Mouse (Mus musculus): ENCODE measurements around the gene Oit1. TPM values are rescaled to one million over a fixed set of nuclear protein-coding genes. Genes with fewer than 3 reads are reported as not detected.

Gene Oit1
- polyA plus RNA-seq, 2 experiments: 0.02 TPM; not detected in 1

DNA sequence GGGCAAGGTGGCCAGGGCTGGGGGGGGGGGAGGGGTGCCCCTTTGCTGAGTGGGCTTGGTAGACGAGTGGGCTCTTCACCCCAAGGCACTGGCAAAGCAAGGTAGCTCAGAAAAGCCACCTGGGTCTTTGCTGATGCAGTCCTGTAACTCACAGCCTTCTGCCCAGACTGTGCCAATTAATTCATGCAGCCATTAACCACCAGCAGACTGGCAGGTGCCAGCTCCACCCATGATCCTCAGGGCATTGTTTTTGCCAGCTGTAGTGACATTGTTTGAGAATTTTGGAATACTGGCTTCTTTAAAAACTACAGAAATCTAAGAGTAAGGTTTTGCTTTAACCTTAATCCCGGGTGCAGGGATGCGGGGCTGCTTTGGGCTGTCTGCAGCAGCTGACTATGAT lies 58.0 kb downstream of the Oit1 start:
- DNase-seq (ENCODE audit: low read depth in 3 of 3, low spot score in 3 of 3) (no peak), ATAC-seq (ENCODE audit: insufficient read depth) (no peak)
- H3K9ac ChIP-seq (replicated peaks): no peak overlapping the region
- H3K27ac ChIP-seq: no peak overlapping the region
- H3K4me1 ChIP-seq (replicated peaks; ENCODE audit: control insufficient read depth in 2 of 2, insufficient read depth in 2 of 2, low read length in 1 of 2): no peaks in the 10 kb centered on the region
- WGBS (ENCODE audit: insufficient replicate concordance): 58% methylated on average over 3 of the region's 3 CpGs
- no peak overlapping the region for H3K4me3 ChIP-seq (ENCODE audit: insufficient read depth in 1 of 2, low read depth in 2 of 2, low read length in 2 of 2)
- TF ChIP-seq CTCF (IDR thresholded peaks at IDR 0.05; ENCODE audit: low read depth) (no peak), EP300 (IDR thresholded peaks at IDR 0.05; ENCODE audit: low read depth) (no peak)
- no peak overlapping the region for H3K4me2 ChIP-seq (ENCODE audit: low read depth)
- H3K27me3 ChIP-seq (ENCODE audit: control insufficient read depth, insufficient read depth, low read length): peaks cover 23% of the 10 kb centered on the region
- H3K36me3 ChIP-seq (replicated peaks; ENCODE audit: control insufficient read depth, insufficient read depth, low read depth): no peaks in the 10 kb centered on the region
- no peaks in the 10 kb centered on the region for H3K9me3 ChIP-seq (ENCODE audit: control insufficient read depth, low read length)

DNA sequence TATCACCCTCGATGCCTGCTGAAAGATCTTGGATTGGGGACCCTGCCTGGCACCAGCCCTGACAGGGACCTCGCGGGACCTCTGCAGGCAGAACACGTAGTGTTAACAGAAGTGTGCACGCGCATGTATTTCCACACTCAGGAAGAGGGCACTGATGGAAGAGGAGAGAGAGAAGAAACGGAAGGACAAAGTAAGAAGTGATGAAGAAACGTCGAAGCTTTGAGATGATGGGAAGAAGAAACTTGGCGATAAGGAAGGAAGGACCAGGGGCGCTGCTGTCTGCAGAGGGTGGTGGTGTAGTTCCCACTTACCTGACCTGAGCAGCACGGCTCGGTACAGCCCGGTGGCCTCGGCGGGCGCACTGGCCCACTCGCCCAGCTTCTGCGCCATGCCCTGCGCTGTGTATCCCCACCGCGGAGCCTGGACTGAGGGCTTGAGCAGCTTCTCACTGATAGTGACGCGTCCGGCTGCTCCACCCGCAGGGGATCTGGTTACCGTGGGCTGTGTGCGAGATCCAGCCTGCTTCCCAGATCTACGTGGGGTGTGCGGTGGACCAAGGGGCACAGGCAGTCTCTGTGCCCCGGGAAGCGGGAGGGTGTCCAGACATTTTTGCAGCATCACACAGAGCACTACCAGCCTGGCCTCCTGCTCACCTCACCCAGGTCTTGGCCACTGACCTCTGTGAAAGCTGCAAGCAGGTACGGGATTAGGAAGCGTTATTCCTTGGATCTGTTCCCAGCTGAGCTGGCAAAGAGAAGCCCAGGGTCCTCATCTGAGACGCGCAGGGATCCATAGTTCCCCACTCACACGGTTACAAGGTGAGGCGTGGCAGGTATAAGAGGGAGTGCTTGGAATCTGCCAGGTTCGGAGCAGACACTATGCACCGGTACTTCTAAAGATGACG lies 61.1 kb downstream of the Oit1 start, which contains the start of gene Fam107a:
Gene Fam107a, minus strand, starts transcription at position 830 of the 904 bp plus-strand sequence.
- Histone ChIP-seq H3K36me3 (replicated peaks; ENCODE audit: control insufficient read depth, insufficient read depth, low read depth) (no peaks in the 10 kb centered on the region), H3K27me3 (ENCODE audit: control insufficient read depth, insufficient read depth, low read length) (peaks cover 25% of the 10 kb centered on the region), H3K4me3 (ENCODE audit: insufficient read depth in 1 of 2, low read depth in 2 of 2, low read length in 2 of 2) (no peak within 1 kb of the TSS), H3K9me3 (ENCODE audit: control insufficient read depth, low read length) (no peaks in the 10 kb centered on the region), H3K27ac (no peak within 1 kb of the TSS), H3K9ac (replicated peaks) (no peak within 1 kb of the TSS), H3K4me1 (replicated peaks; ENCODE audit: control insufficient read depth in 2 of 2, insufficient read depth in 2 of 2, low read length in 1 of 2) (no peaks in the 10 kb centered on the region), H3K4me2 (ENCODE audit: low read depth) (peak within 1 kb of the TSS; percentile 22; the same call in 1 of the 2 replicates)
- ATAC-seq (ENCODE audit: insufficient read depth): no peak
- no peak for DNase-seq (ENCODE audit: low read depth in 3 of 3, low spot score in 3 of 3)
- TF ChIP-seq CTCF (IDR thresholded peaks at IDR 0.05; ENCODE audit: low read depth) (no peak), EP300 (IDR thresholded peaks at IDR 0.05; ENCODE audit: low read depth) (no peak)
- WGBS (ENCODE audit: insufficient replicate concordance): 10% methylated on average over 41 of the region's 41 CpGs

DNA sequence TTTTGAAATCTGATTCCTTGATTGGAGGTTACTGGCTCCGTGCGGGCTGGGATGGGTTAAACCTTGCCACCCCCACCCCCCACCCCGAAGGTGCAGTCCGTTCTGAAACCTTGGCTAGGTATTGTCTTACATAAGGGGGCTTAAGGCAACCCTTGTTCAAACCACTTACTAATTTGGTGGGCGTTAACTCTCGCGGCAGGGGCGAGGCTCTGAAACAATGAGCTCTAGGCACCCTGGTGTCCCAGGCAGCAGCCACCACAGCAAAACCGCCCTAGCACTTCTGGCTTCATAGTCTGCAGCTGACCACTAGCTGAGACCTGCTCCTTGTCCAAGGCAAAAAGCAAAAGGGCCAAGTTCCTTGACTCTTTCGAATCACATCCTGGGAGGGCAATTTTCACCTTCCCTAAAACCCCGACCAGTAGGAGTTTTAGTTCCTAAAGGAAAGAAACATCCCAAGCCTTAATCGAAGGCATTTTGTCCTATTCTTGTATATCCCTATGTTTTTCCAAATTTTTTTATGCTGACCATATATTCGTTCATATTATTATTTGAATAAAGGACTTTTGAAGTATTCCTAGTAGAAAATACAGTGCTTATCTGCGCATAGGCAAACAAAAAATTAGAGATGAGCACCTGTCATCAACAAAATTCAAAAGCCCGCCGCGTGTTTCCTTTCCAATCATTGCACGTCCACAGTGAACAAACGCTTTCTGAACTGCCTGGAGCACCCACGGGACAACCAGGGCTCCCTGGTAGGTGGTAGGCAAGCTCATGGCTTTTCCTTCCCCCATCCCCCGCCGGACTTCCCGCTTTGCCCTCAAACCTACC lies 62.0 kb downstream of the Oit1 start:
- ATAC-seq (ENCODE audit: insufficient read depth): no peak
- H3K36me3 ChIP-seq (replicated peaks; ENCODE audit: control insufficient read depth, insufficient read depth, low read depth): no peaks in the 10 kb centered on the region
- H3K9ac ChIP-seq (replicated peaks): no peak overlapping the region
- 4% methylated on average over 23 of the region's 23 CpGs for WGBS (ENCODE audit: insufficient replicate concordance)
- H3K4me1 ChIP-seq (replicated peaks; ENCODE audit: control insufficient read depth in 2 of 2, insufficient read depth in 2 of 2, low read length in 1 of 2): no peaks in the 10 kb centered on the region
- peak overlapping the region; percentile 22; the same call in 1 of the 2 replicates for H3K4me2 ChIP-seq (ENCODE audit: low read depth)
- H3K27me3 ChIP-seq (ENCODE audit: control insufficient read depth, insufficient read depth, low read length): peaks cover 25% of the 10 kb centered on the region
- DNase-seq (ENCODE audit: low read depth in 3 of 3, low spot score in 3 of 3): no peak
- H3K9me3 ChIP-seq (ENCODE audit: control insufficient read depth, low read length): no peaks in the 10 kb centered on the region
- H3K4me3 ChIP-seq (ENCODE audit: insufficient read depth in 1 of 2, low read depth in 2 of 2, low read length in 2 of 2): no peak overlapping the region
- H3K27ac ChIP-seq: no peak overlapping the region
- TF ChIP-seq CTCF (IDR thresholded peaks at IDR 0.05; ENCODE audit: low read depth) (no peak), EP300 (IDR thresholded peaks at IDR 0.05; ENCODE audit: low read depth) (no peak)

DNA sequence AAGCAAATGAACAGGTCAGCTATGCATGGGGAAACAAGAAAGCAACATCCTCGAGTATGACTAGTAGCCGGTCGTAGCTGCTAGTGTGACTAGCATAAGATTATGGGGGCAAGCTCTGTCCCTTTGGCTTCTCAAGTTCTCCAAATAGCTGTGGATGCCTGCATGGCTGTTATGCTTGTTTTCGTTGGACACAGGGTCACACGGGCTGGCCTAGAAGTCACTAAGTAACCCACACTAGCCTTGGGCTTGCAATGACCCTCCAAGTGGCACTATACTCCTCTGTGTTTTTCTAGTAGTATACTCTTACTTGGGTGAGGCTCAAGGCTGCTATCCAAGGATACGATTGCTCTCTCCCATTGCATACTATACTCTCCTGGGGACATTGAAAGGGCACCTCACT lies 63.4 kb downstream of the Oit1 start:
- no peak for DNase-seq (ENCODE audit: low read depth in 3 of 3, low spot score in 3 of 3)
- WGBS (ENCODE audit: insufficient replicate concordance): 61% methylated on average over 6 of the region's 6 CpGs
- Histone ChIP-seq H3K9ac (replicated peaks) (no peak overlapping the region), H3K27ac (no peak overlapping the region), H3K4me2 (ENCODE audit: low read depth) (no peak overlapping the region), H3K4me3 (ENCODE audit: insufficient read depth in 1 of 2, low read depth in 2 of 2, low read length in 2 of 2) (no peak overlapping the region), H3K9me3 (ENCODE audit: control insufficient read depth, low read length) (no peaks in the 10 kb centered on the region), H3K4me1 (replicated peaks; ENCODE audit: control insufficient read depth in 2 of 2, insufficient read depth in 2 of 2, low read length in 1 of 2) (0 out of 4 replicates have a peak, but pooled peaks cover 0 to under 1% of the 10 kb centered on the region in 2 experiments), H3K27me3 (ENCODE audit: control insufficient read depth, insufficient read depth, low read length) (peaks cover 25% of the 10 kb centered on the region), H3K36me3 (replicated peaks; ENCODE audit: control insufficient read depth, insufficient read depth, low read depth) (no peaks in the 10 kb centered on the region)
- no peak for ATAC-seq (ENCODE audit: insufficient read depth)
- TF ChIP-seq CTCF (IDR thresholded peaks at IDR 0.05; ENCODE audit: low read depth): no peak

DNA sequence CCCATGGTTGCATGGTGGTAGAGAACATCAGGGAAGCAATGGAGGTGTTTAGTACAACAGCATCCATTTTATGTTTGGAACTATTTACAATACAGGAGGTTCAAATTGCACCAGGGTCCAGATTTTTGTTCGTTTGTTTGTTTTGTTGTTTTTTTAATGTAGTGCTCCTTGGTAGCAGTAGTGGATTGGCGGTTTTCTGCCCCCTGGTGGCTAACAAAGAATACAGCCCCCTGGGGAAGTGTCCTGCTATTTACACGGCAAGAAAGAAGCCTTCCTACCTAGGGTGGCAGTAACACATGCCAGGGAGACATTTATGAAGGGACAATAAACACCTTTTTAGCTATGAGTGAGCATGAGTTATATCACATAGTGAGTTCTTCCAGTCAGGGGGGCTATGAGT lies 64.0 kb downstream of the Oit1 start:
- Histone ChIP-seq H3K4me3 (ENCODE audit: insufficient read depth in 1 of 2, low read depth in 2 of 2, low read length in 2 of 2) (no peak overlapping the region), H3K4me1 (replicated peaks; ENCODE audit: control insufficient read depth in 2 of 2, insufficient read depth in 2 of 2, low read length in 1 of 2) (0 out of 4 replicates have a peak, but pooled peaks cover 0 to 2% of the 10 kb centered on the region in 2 experiments), H3K4me2 (ENCODE audit: low read depth) (no peak overlapping the region), H3K9ac (replicated peaks) (no peak overlapping the region), H3K36me3 (replicated peaks; ENCODE audit: control insufficient read depth, insufficient read depth, low read depth) (no peaks in the 10 kb centered on the region), H3K27ac (no peak overlapping the region), H3K9me3 (ENCODE audit: control insufficient read depth, low read length) (no peaks in the 10 kb centered on the region), H3K27me3 (ENCODE audit: control insufficient read depth, insufficient read depth, low read length) (peaks cover 25% of the 10 kb centered on the region)
- TF ChIP-seq EP300 (IDR thresholded peaks at IDR 0.05; ENCODE audit: low read depth) (no peak), CTCF (IDR thresholded peaks at IDR 0.05; ENCODE audit: low read depth) (peak; percentile 53)
- ATAC-seq (ENCODE audit: insufficient read depth) (no peak), DNase-seq (ENCODE audit: low read depth in 3 of 3, low spot score in 3 of 3) (no peak)
- 17% methylated on average over 3 of the region's 3 CpGs for WGBS (ENCODE audit: insufficient replicate concordance)
